Mouse (Mus musculus) embryonic stem cell, embryonic (primary cell): ENCODE data around the gene Fasl.

ENCODE experiments used
- CTCF ChIA-PET, 4 experiments: fragments of 300-600 bp in 2 of 4; fragments of 350-600 bp in 2 of 4; sonication (Branson Sonifier 250); formaldehyde crosslinking; loops; one replicate each; lab custom pipeline; 2022; ENCODE audit warnings: inconsistent platforms in 2 of 4; lab: Charles Lee
- POLR2A ChIA-PET, 4 experiments: fragments of 300-600 bp in 2 of 4; fragments of 350-600 bp in 2 of 4; sonication (Branson Sonifier 250); formaldehyde crosslinking; loops; one replicate each; lab custom pipeline; 2022; ENCODE audit warnings: antibody characterized with exemption in 4 of 4, inconsistent platforms in 1 of 4; lab: Charles Lee

The Fasl gene

DNA sequence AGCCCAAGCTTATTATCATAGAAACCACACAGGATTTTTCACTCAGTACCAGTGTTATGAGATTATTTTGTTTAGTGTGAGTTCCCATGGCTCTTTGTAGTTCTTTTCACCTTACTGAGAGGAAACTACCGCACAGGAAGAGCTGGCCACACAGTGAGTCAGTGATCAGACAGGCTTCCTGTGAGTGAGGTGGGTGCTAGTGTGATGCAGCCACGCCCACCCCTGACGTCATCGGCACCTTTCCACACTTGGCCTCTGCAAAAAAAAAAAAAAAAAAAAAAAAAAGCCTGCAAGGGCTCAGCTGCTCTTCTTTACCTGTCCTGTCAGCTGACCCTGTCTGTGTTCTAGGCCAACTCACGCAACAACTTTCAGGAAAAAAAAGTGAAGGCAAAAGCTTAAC is 21.6 kb downstream of the Fasl start:
- ChIA-PET CTCF (interaction anchor here in 2 of 4 experiments (0.7 to 1.0 kb wide), 2 partner anchors 203 to 225 kb away, joined by 3 read pairs; partner anchors contain the start of gene Pigc (in 1 of the 2)), POLR2A (interaction anchor here in 3 of 4 experiments (0.5 to 1.5 kb wide), 11 partner anchors 11 to 956 kb away, joined by 3 to 7 read pairs (median 4); no protein-coding TSS in a partner anchor)

- CTCF ChIA-PET, result interaction anchor here in 1 of 4 experiments (1.0 kb wide), 1 partner anchor 203 kb away, joined by 3 read pairs; the partner anchor contains the start of gene Pigc
- POLR2A ChIA-PET, result interaction anchor here in 2 of 4 experiments (0.5 to 1.5 kb wide), 4 partner anchors 11 to 155 kb away, joined by 3 to 4 read pairs (median 4); no protein-coding TSS in a partner anchor
Measured at GRCm38 (mm10) chr1:161765932-161766331, 22.4 kb downstream of the Fasl start.

DNA sequence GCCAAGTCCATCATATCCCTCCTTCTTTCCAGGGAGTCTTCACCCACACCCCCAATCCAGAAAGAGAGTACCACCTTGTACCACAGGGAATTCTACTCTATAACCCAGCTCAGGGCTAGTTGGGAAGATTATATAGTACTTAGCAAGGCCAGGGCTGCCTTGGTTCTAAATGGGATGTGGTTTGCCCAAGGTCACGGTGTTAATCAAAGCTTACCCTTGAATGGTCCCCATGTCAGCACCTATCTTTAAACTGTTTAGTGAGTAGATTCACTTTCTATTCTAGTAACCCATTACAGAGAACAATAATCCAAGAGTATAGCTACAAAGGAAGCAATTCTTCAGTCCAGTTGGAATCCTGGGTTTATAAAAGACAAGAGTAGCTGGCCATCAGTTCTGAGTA is 23.3 kb downstream of the Fasl start:
- CTCF ChIA-PET, result interaction anchor here in 1 of 4 experiments (0.6 kb wide), 1 partner anchor 815 kb away, joined by 5 read pairs; no protein-coding TSS in a partner anchor
- POLR2A ChIA-PET, result interaction anchor here in 1 of 4 experiments (1.4 kb wide), 1 partner anchor 18 kb away, joined by 3 read pairs; no protein-coding TSS in a partner anchor

DNA sequence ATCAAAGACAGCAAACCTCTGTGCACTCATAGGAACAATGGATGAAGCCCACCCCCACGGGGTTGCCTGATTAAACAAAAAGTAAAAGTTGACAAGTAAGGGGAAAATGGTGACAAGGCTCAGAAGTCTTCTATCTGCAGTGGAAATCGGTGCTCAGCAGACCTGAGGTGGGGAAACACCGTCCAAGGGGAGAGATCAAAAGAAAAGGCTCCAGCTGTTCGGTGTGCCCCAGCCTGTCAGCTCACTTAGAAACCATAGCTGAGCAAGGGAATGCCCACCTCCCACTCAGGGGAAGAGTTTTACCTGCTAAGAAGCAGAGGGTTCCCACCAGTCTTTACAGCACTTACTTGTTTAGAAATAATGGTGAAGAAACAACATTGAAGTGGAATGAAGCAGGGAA is 26.7 kb downstream of the Fasl start:
- ChIA-PET CTCF (no interaction called here), POLR2A (no interaction called here)

DNA sequence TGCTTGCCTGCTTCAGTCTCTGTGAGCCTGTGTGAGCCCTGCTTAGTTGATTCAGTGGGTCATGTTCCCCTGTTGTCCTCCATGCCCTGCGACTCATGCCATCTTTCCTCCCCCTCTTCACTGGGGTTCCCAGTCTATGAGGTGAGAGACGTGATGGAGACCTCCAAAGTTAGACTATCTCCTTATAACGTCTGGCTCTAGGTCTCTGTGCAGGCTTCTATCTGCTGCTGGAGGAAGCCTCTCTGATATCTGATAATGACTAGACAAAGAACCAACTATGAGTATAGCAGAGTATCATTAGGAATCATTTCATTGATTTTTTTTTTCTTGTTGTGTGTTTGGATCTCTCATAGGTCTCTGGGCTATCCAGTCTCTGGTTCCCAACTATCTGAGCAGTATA is 31.7 kb downstream of the Fasl start:
- ChIA-PET POLR2A (no interaction called here), CTCF (interaction anchor here in 1 of 4 experiments (1.2 kb wide), 1 partner anchor 9 kb away, joined by 3 read pairs; no protein-coding TSS in a partner anchor)

GRCm38 (mm10) chr1:161751311-161751710 is 37.0 kb downstream of the Fasl start:
- ChIA-PET CTCF (no interaction called here), POLR2A (no interaction called here)

DNA sequence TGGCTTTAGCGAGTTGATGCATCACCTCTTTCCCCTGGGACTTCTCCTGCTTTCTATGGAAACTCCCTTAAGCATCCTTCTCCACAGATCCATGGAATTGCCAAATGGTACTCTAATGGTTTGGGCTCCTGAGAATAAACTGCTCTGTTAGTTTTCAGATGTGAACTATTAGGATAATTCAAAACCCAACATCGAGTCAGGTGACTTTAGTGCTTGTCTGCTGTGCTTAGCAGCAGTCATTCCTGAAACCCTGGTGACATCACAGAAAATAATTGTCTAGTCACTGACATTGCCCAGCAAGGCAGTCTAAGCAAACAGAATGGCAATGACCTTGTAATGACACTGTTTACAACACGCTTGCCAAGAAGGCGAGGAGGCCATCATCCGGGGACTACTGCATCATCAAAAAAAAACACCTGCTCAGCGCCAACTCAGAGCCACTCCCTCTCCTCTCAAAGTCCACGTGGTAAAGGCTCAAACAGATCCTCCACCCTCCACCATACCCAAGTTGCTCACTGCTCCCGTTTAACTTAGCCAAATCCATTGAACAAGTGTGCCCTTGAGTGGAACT is 37.7 kb downstream of the Fasl start:
- ChIA-PET POLR2A (no interaction called here), CTCF (no interaction called here)

- ChIA-PET CTCF (interaction anchor here in 3 of 4 experiments (1.0 to 2.6 kb wide), 5 partner anchors 18 to 228 kb away, joined by 3 to 11 read pairs (median 5); no protein-coding TSS in a partner anchor), POLR2A (interaction anchor here in 1 of 4 experiments (0.7 to 1.6 kb wide), 4 partner anchors 18 to 220 kb away, joined by 3 to 7 read pairs (median 4); partner anchors contain the start of gene Pigc)
Measured at GRCm38 (mm10) chr1:161748685-161749084, 39.6 kb downstream of the Fasl start.

GRCm38 (mm10) chr1:161748138-161748537 is 40.2 kb downstream of the Fasl start:
- POLR2A ChIA-PET, result interaction anchor here in 1 of 4 experiments (0.7 to 1.6 kb wide), 5 partner anchors 19 to 477 kb away, joined by 3 to 7 read pairs (median 3); partner anchors contain the start of gene Pigc
- CTCF ChIA-PET, result interaction anchor here in 3 of 4 experiments (0.6 to 2.6 kb wide), 7 partner anchors 8 to 229 kb away, joined by 3 to 11 read pairs (median 4); no protein-coding TSS in a partner anchor

- ChIA-PET CTCF (interaction anchor here in 2 of 4 experiments (0.6 to 2.6 kb wide), 5 partner anchors 28 to 566 kb away, joined by 3 to 11 read pairs (median 3); no protein-coding TSS in a partner anchor), POLR2A (interaction anchor here in 2 of 4 experiments (0.6 to 1.2 kb wide), 4 partner anchors 19 to 590 kb away, joined by 3 to 4 read pairs (median 3); no protein-coding TSS in a partner anchor)
Measured at GRCm38 (mm10) chr1:161746542-161747302, 41.6 kb downstream of the Fasl start.

DNA sequence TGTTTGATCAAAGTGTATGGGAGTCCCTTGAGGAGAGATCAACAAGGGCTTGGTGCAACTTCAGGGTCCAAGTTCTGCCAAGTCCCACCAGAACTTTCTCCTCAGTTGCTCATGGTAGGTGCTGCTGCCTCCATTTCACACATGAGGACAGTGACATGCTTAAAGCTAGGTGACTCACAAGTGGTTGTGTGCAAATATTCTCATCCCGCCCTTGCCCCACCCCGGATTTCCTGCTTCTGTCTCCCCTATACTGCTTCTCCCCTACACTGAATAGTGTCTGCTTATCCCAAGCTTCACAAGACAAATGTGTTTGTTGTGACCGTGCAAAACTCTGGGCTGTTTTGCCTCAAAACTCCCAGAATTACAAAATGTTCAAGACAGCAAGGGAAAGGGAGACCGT is 43.4 kb downstream of the Fasl start:
- POLR2A ChIA-PET, result no interaction called here

GRCm38 (mm10) chr1:161744209-161744608 is 44.1 kb downstream of the Fasl start:
- ChIA-PET CTCF (interaction anchor here in 1 of 4 experiments (0.5 kb wide), 1 partner anchor 405 kb away, joined by 3 read pairs; no protein-coding TSS in a partner anchor), POLR2A (no interaction called here)

More for the DNA sequence above, 43.4 kb downstream of the Fasl start:
- CTCF ChIA-PET, result interaction anchor here in 2 of 4 experiments (0.6 to 0.7 kb wide), 3 partner anchors 10 to 1182 kb away, joined by 3 read pairs; no protein-coding TSS in a partner anchor

GRCm38 (mm10) chr1:161742481-161743267 is 45.6 kb downstream of the Fasl start:
- ChIA-PET CTCF (interaction anchor here in 2 of 4 experiments (0.6 to 0.7 kb wide), 2 partner anchors 29 to 547 kb away, joined by 3 to 7 read pairs; no protein-coding TSS in a partner anchor), POLR2A (interaction anchor here in 1 of 4 experiments (0.7 kb wide), 1 partner anchor 531 kb away, joined by 3 read pairs; no protein-coding TSS in a partner anchor)

DNA sequence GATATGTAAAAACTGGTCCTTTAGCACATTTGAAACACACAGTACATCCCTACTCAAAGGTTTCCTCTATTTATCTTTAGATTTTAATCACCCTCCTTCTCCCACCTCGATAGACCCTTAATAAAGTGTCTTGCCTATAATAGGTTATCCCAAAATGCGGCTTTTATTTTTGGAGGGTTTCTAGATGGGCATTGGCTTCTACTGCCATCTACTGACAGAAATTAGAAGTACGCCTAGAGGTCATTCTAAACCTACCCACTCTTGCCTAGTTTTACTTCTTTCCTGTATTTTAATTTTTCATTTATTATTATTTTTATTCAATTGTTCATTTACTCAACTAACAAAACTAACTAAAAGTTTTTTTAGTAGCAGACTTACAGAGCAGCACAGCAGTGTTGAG is 51.4 kb downstream of the Fasl start:
- POLR2A ChIA-PET, result no interaction called here
- CTCF ChIA-PET, result no interaction called here

- POLR2A ChIA-PET, result no interaction called here
Measured at GRCm38 (mm10) chr1:161736255-161736654, 52.0 kb downstream of the Fasl start.

GRCm38 (mm10) chr1:161735465-161736046 is 52.7 kb downstream of the Fasl start:
- CTCF ChIA-PET, result interaction anchor here in 1 of 4 experiments (0.6 kb wide), 1 partner anchor 10 kb away, joined by 3 read pairs; no protein-coding TSS in a partner anchor
- POLR2A ChIA-PET, result no interaction called here

More at GRCm38 (mm10) chr1:161736255-161736654, 52.0 kb downstream of the Fasl start:
- CTCF ChIA-PET, result no interaction called here

DNA sequence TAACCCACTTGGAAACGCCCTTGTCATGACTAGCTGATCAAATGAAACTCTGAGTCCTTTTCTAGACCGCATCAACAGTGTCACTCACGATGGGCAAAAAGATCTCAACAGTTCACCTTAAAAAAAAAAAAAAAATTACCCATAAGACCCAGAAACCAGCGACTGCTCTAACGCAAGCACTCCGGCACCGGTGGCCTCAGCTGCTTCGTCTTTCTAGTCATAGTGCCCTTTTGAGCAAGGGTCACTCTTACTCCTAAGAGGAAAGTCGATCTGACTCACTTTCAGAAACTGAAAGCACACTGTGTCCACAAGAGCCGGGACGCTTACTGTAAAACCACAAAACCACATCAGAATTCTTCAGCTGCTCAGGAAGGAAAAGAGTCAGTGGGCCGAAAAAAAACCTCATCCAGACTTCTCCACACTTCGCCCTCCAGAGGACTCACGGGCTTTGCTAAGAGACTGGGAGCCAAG is 53.5 kb downstream of the Fasl start:
- CTCF ChIA-PET, result interaction anchor here in 2 of 4 experiments (0.5 to 0.6 kb wide), 2 partner anchors 10 to 1482 kb away, joined by 3 to 8 read pairs; no protein-coding TSS in a partner anchor
- POLR2A ChIA-PET, result interaction anchor here in 1 of 4 experiments (0.7 kb wide), 1 partner anchor 51 kb away, joined by 3 read pairs; no protein-coding TSS in a partner anchor
